Mouse (Mus musculus) heart, embryonic 12.5 days (tissue): ENCODE measurements around the gene Ints3. TPM values are rescaled to one million over a fixed set of nuclear protein-coding genes. Genes with fewer than 3 reads are reported as not detected.

Experiments used
- ATAC-seq: fragments of 200-750 bp; cut with Nextera tagmentation; 2 replicates; pipeline ENCODE4 v1.8.0; 2017; ENCODE audit warnings: moderate TSS enrichment, moderate library complexity; ENCODE audit not compliant: insufficient number of reproducible peaks, low FRiP score
- H3K27ac ChIP-seq: fragments of 300-500 bp; sonication (generic); 2 replicates; pipeline ENCODE4 v1.5.1; 2016; ENCODE audit warnings: mild to moderate bottlenecking, moderate library complexity; ENCODE audit not compliant: poor library complexity, severe bottlenecking
- H3K27me3 ChIP-seq: fragments of 300-500 bp; sonication (generic); replicated peaks from 2 replicates; pipeline ENCODE4 v1.6.1; 2016; ENCODE audit warnings: mild to moderate bottlenecking, moderate library complexity
- H3K36me3 ChIP-seq: fragments of 300-500 bp; sonication (generic); 2 replicates; pipeline ENCODE4 v1.6.1; 2016; ENCODE audit warnings: mild to moderate bottlenecking, moderate library complexity
- H3K4me1 ChIP-seq: fragments of 300-500 bp; sonication (generic); replicated peaks from 2 replicates; pipeline ENCODE4 v1.6.1; 2016; ENCODE audit warnings: mild to moderate bottlenecking
- H3K4me2 ChIP-seq: fragments of 300-500 bp; sonication (generic); 2 replicates; pipeline ENCODE4 v1.6.1; 2016; ENCODE audit warnings: mild to moderate bottlenecking, moderate library complexity
- H3K4me3 ChIP-seq: fragments of 300-500 bp; sonication (generic); 2 replicates; pipeline ENCODE4 v1.5.1; 2016; ENCODE audit warnings: mild to moderate bottlenecking
- H3K9ac ChIP-seq: fragments of 300-500 bp; sonication (generic); 2 replicates; pipeline ENCODE4 v1.6.1; 2016; ENCODE audit warnings: mild to moderate bottlenecking, moderate library complexity
- H3K9me3 ChIP-seq: fragments of 300-500 bp; sonication (generic); replicated peaks from 2 replicates; pipeline ENCODE4 v1.6.1; 2016; ENCODE audit warnings: mild to moderate bottlenecking, moderate library complexity
- WGBS: fragments of 180-500 bp; shearing (Covaris S2); methylation state at CpG from one replicate; pipeline ENCODE4 v1.1.7; 2016; 5-methylcytosine and 5-hydroxymethylcytosine counted together
- polyA plus RNA-seq: library from polyadenylated mRNA; unstranded; fragments of >200 nt; fragmentation: Nextera tagmentation; extraction: Ambion mirVana; gene quantifications from 2 replicates; pipeline ENCODE4 v1.2.1, GENCODE M21; 2016

The Ints3 gene
- polyA plus RNA-seq, 1 experiment from 2014 or later = 32.2 TPM

DNA sequence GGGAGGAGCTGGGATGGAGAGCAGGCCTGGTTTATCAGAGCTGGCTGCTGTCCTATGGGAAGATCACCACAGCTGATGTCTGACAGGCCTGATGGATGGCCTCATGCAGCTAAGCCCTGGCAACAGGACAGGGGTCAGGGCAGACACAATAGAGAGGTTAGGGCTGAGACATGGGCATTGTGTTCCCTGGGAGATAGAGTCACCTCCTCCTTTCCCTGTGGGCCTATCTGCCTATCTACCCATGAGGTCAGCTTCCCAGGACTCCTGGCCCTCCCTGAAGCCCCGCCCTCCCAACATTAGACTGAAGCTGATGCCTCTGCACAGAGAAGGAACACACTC lies 57.2 kb downstream of the Ints3 start:
- Histone ChIP-seq H3K36me3 (no peaks in the 10 kb centered on the region), H3K9ac (peak overlapping the region; percentile 33; the same call in 1 of the 2 replicates), H3K9me3 (no peaks in the 10 kb centered on the region), H3K4me1 (peaks cover 8% of the 10 kb centered on the region), H3K4me2 (no peak overlapping the region), H3K4me3 (no peak overlapping the region), H3K27me3 (no peaks in the 10 kb centered on the region), H3K27ac (no peak overlapping the region)
- WGBS = 65% methylated on average over 1 of the region's 1 CpGs
- ATAC-seq = peak; percentile 50; the same call in 1 of the 2 replicates

DNA sequence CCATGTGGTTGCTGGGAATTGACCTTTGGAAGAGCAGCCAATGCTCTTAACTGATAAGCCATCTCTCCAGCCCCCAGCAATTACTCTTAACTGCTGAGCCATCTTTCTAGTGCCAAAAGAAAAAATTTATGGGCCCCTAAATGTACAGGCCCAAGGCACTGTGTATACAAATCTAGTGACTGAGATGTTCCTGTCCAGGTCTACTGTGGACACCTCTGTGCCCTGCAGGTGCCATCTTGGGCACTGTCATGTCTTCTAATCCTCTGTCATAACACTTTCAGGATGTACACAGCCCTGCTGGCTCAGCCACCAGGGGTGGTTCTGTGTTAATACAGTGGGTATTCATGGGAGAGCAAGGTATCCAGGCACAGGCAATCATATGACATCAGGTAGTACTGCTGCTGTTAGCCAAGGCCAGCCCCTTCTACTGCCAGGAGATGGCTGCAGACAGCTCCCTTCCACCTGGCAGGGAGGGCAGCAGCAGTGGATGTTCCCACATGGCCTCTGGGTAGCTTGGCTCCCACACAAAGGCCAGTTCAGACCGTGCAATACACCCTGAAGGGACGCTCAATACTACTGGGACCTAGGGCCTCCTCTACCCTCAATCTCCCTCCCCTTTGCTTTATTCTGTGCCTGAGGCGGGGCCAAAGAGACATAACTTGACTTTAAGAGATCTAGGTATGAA lies 57.7 kb downstream of the Ints3 start:
- Histone ChIP-seq H3K27ac (no peak overlapping the region), H3K9ac (peak overlapping the region; percentile 33; the same call in 1 of the 2 replicates), H3K36me3 (no peaks in the 10 kb centered on the region), H3K4me3 (no peak overlapping the region), H3K4me2 (no peak overlapping the region), H3K4me1 (peaks cover 8% of the 10 kb centered on the region), H3K27me3 (no peaks in the 10 kb centered on the region), H3K9me3 (no peaks in the 10 kb centered on the region)
- WGBS = 62% methylated on average over 3 of the region's 3 CpGs
- ATAC-seq = peak; percentile 1; the same call in 1 of the 2 replicates

DNA sequence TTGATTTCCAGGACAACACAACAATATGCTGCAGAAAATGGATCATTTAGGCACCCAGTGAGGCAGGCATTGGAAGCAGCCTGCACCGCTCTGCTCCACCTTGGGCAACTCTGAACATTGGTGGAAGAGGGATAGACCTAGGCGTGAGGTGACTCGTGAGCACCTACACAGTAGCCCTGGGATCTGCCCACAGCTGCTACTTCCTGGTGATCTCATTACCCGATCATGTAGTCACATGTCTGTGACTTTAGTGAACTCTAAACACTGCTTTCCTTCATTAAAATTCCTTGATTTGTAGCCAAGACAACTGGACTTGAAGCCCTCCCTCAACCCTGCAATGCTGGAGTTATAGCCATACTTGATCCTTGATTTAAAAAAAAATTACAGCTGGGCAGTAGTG lies 59.1 kb downstream of the Ints3 start:
- H3K4me3 ChIP-seq = no peak overlapping the region
- no peak; the same call in 1 of the 2 replicates for ATAC-seq
- peaks cover 8% of the 10 kb centered on the region for H3K4me1 ChIP-seq
- H3K9me3 ChIP-seq = no peaks in the 10 kb centered on the region
- WGBS = 77% methylated on average over 4 of the region's 4 CpGs
- no peak overlapping the region for H3K27ac ChIP-seq
- H3K27me3 ChIP-seq = no peaks in the 10 kb centered on the region
- H3K36me3 ChIP-seq = no peaks in the 10 kb centered on the region
- H3K4me2 ChIP-seq = no peak overlapping the region
- no peak overlapping the region for H3K9ac ChIP-seq

DNA sequence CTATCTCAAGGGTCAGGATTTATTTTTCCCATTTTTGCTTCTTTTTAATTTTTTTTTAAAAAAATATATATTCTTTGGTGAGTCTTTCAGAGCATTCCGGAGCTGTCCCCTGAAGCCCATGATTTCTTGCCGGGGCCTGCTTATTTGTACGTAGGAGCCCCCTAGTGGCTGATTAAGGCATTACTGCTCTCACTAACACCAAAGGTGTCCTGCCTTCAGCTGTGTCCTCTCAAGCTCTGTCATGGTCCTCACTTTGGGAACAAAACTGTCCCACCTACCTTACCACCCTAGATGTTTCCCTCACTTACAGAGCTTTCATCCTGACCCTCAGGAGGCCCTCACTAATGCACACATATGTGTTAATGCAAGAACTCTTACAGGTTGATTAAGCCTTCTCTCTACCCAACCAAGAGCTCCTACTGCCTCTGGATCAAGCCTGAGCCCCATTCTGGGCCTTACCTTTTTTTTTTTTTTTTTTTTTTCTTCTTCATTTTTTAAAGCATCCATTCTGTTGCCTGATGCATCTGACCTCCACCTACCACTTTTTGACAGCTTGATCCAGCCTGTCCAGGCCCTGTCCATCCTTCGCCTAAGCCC lies 59.9 kb downstream of the Ints3 start:
- H3K4me3 ChIP-seq = no peak overlapping the region
- ATAC-seq = peak; percentile 63; the same call in 1 of the 2 replicates
- WGBS = 30% methylated on average over 4 of the region's 4 CpGs

DNA sequence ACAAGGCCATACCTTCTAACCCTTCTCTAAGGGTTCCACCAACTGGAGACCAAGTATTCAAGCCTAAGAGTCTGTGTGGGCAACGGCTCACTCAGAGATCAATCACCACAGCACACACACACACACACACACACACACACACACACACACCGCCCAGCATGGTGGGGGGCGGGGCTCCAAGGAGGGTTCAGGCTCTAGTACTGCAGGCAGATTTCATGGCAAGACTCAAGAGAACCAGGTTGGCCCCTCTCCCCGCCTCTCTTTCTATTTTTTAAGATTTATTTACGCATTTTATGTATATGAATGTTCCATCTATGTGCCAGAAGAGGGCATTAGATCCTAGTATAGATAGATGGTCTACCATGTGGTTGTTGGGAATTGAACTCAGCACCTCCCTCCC lies 60.6 kb downstream of the Ints3 start:
- no peaks in the 10 kb centered on the region for H3K27me3 ChIP-seq
- peaks cover 8% of the 10 kb centered on the region for H3K4me1 ChIP-seq
- no peak for ATAC-seq
- no peak overlapping the region for H3K4me2 ChIP-seq
- no peaks in the 10 kb centered on the region for H3K9me3 ChIP-seq
- no peak overlapping the region for H3K27ac ChIP-seq
- H3K9ac ChIP-seq = no peak overlapping the region
- 51% methylated on average over 5 of the region's 5 CpGs for WGBS
- no peaks in the 10 kb centered on the region for H3K36me3 ChIP-seq
- no peak overlapping the region for H3K4me3 ChIP-seq

More for the DNA sequence above, 59.9 kb downstream of the Ints3 start:
- no peaks in the 10 kb centered on the region for H3K9me3 ChIP-seq
- H3K4me1 ChIP-seq = peaks cover 8% of the 10 kb centered on the region
- H3K9ac ChIP-seq = no peak overlapping the region
- H3K27ac ChIP-seq = no peak overlapping the region
- H3K4me2 ChIP-seq = no peak overlapping the region
- H3K27me3 ChIP-seq = no peaks in the 10 kb centered on the region
- H3K36me3 ChIP-seq = no peaks in the 10 kb centered on the region

DNA sequence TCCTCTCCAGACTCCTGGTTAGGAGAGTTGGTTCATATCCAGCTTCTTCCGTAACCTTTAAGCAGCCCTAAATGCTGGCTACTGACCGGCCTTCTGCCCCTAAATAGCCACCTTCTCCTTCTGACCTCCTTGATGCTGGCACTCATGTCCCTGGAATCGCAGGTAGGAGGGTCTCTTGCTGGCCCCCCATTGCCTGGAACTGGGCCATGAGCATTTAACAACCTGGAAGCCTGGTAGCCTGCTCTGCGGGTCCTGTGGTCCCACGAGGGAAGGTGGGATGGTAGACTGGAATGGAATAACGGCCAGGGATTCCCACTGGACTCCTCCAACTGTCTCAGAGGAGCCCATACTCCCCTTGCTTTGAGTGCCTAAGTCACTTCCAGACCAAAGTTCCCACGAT lies 61.6 kb downstream of the Ints3 start:
- no peak overlapping the region for H3K9ac ChIP-seq
- no peaks in the 10 kb centered on the region for H3K36me3 ChIP-seq
- 62% methylated on average over 7 of the region's 7 CpGs for WGBS
- H3K4me3 ChIP-seq = no peak overlapping the region
- no peak for ATAC-seq
- H3K27me3 ChIP-seq = no peaks in the 10 kb centered on the region
- no peaks in the 10 kb centered on the region for H3K9me3 ChIP-seq
- peaks cover 8% of the 10 kb centered on the region for H3K4me1 ChIP-seq
- H3K27ac ChIP-seq = no peak overlapping the region
- H3K4me2 ChIP-seq = no peak overlapping the region

DNA sequence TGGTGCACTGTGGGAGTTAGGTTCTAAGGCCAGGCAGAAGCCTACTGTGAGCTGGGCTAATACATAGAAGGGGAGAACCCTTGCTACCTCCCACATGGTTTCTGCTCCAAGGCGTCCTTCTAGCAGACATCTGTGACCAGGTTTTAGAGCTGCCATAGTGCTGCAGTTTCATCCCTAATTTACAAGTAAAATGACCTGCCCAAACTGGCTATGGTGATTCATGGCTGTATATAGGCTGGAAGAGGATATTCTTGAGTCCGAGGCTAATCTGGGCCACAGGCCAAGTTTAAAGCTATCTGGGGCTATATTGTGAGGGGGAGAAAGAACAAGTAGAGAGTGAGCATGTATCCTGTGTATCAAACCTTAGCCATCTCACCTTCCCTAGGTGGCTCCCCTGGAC lies 64.4 kb downstream of the Ints3 start:
- no peaks in the 10 kb centered on the region for H3K9me3 ChIP-seq
- no peaks in the 10 kb centered on the region for H3K27me3 ChIP-seq
- no peak overlapping the region for H3K27ac ChIP-seq
- 0 out of 2 replicates have a peak, but pooled peaks cover 3% of the 10 kb centered on the region for H3K36me3 ChIP-seq
- no peaks in the 10 kb centered on the region for H3K4me1 ChIP-seq
- ATAC-seq = no peak
- no peak overlapping the region for H3K4me2 ChIP-seq
- H3K9ac ChIP-seq = no peak overlapping the region
- H3K4me3 ChIP-seq = no peak overlapping the region
- WGBS = 46% methylated on average over 2 of the region's 2 CpGs

DNA sequence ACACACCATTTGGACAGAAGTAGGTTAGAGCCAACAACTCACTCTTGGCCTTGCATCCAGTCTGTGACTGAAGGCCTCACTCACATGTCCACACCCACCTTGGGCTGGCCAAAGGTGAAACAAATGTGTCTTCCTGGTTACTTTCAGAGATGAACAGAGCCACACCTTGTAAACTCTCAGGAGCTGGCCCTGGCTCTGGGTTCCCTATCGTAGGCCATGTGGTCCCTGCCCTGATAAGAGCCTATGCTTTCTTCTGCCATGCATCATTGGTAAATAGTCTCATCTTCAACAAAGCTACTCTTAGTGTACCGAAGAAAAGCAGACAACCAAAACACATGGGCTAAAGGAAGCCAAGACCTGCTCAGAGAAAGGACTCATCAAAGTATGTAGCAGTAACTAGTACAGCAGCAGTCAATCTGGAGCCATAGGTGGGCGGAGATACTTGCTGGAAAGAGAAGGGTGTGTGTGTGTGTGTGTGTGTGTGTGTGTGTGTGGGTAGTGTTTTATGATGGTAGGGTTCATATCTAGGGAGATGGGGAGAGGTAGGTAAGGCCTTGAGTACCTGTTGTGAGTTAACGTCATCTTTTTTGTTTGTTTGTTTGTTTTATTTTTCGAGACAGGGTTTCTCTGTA lies 66.3 kb downstream of the Ints3 start:
- 79% methylated on average over 5 of the region's 5 CpGs for WGBS
- H3K9ac ChIP-seq = no peak overlapping the region
- ATAC-seq = no peak

DNA sequence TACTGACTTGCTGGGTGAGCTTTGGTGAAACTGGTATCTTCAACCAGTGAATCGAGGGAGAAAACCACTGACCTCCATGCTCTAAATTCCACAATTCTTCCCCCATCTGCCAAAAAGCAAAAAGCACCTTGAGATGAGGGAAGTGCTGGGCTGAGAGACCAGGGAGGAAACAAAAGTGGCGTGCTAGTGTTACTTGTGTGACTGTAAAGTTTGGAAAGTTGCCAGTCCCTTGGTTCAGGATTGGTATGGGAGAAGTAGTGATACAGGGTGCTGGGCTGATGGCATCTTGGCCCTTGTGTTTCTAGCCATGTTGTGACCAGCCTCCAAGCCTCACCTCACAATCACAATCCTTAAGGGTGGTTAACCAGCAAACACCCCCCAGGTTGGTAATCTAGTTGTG lies 71.1 kb downstream of the Ints3 start:
- Histone ChIP-seq H3K36me3 (peaks cover 46% of the 10 kb centered on the region), H3K9me3 (no peaks in the 10 kb centered on the region), H3K4me1 (0 out of 2 replicates have a peak, but pooled peaks cover 4% of the 10 kb centered on the region), H3K27ac (no peak overlapping the region), H3K4me2 (no peak overlapping the region), H3K27me3 (no peaks in the 10 kb centered on the region), H3K9ac (no peak overlapping the region), H3K4me3 (no peak overlapping the region)
- 79% methylated on average over 2 of the region's 2 CpGs for WGBS
- no peak for ATAC-seq

More for the DNA sequence above, 66.3 kb downstream of the Ints3 start:
- Histone ChIP-seq H3K4me1 (no peaks in the 10 kb centered on the region), H3K9me3 (no peaks in the 10 kb centered on the region), H3K4me2 (no peak overlapping the region), H3K27me3 (no peaks in the 10 kb centered on the region), H3K36me3 (peaks cover 14% of the 10 kb centered on the region), H3K4me3 (no peak overlapping the region), H3K27ac (no peak overlapping the region)

DNA sequence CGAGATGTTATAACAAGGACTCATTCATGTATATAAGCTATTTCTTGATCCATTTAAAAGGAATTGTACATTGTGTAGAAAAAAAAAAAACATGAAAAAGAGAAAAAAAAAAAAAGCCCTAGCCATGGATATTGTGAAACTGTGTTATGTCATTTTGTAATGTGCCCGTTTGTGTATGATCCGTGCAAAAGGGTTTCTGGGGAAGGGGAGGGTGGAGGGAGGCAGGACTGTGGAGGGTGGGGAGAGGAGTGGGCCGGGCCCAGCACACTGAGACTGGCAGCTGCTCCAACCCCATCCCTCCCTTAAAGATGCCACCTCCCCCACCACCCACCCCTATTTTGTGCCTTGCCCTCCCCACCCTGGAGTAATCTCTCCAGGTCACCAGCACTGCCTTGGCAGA lies 71.9 kb downstream of the Ints3 start:
- no peak for ATAC-seq
- Histone ChIP-seq H3K36me3 (peaks cover 55% of the 10 kb centered on the region), H3K27ac (no peak overlapping the region), H3K4me3 (no peak overlapping the region), H3K9ac (no peak overlapping the region), H3K4me2 (no peak overlapping the region), H3K4me1 (0 out of 2 replicates have a peak, but pooled peaks cover 4% of the 10 kb centered on the region), H3K27me3 (no peaks in the 10 kb centered on the region), H3K9me3 (no peaks in the 10 kb centered on the region)
- 94% methylated on average over 4 of the region's 4 CpGs for WGBS

DNA sequence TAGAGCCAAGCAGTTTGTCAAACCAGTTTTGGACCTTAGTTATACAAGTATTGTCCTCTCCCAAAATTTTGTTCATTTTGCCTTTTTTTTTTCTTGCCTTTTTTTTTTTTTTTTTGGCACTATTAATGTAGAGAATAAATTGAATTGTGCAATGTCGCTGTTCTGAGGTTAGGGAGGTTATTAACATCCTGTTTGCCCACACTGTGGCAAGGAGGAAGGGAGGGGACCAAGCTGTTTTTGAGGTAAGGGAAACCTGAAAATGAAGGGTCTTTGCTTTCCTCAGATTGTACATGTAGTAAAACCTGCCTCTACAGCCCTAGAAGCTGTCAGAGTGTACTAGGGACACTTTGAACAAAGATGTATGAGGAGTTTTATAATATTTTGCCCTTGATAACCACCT lies 74.2 kb downstream of the Ints3 start:
- Histone ChIP-seq H3K9ac (no peak overlapping the region), H3K9me3 (no peaks in the 10 kb centered on the region), H3K27ac (no peak overlapping the region), H3K4me3 (no peak overlapping the region), H3K4me1 (0 out of 2 replicates have a peak, but pooled peaks cover 4% of the 10 kb centered on the region), H3K4me2 (no peak overlapping the region), H3K27me3 (no peaks in the 10 kb centered on the region), H3K36me3 (peaks cover 73% of the 10 kb centered on the region)
- WGBS = 82% methylated on average over 1 of the region's 1 CpGs
- no peak for ATAC-seq
